Mouse (Mus musculus) hematopoietic stem cell, adult 5-6 weeks (primary cell): ENCODE measurements around the gene Ndufv1. TPM values are rescaled to one million over a fixed set of nuclear protein-coding genes. Genes with fewer than 3 reads are reported as not detected.
A peak's percentile ranks its signal among the peaks of the same experiment; 100 is the strongest.
"Not testable (repeated sequence)": the region's sequence is repeated elsewhere in the genome, so short reads cannot be mapped to it uniquely, and the experiment has no call there.

Source experiments
- ATAC-seq, 2 experiments: fragments of 125-278 bp in 1 of 2; replicated peaks in 1 of 2; 2 replicates each; pipeline ENCODE4 v1.8.0; 2016 to 2017; ENCODE audit warnings: inconsistent platforms in 2 of 2, mild to moderate bottlenecking in 2 of 2, moderate number of reproducible peaks in 2 of 2, low read depth in 1 of 2, moderate TSS enrichment in 1 of 2; ENCODE audit not compliant: low FRiP score in 2 of 2, poor library complexity in 2 of 2, severe bottlenecking in 2 of 2, insufficient read depth in 1 of 2, low TSS enrichment in 1 of 2
- total RNA-seq: library from RNA; stranded (forward); fragments of 172-1452, 232-1000 nt; gene quantifications from 2 replicates; pipeline ENCODE4 v1.2.3, GENCODE M21; 2017

Ndufv1 gene
- total RNA-seq, 1 experiment from 2014 or later: 166 TPM

GRCm38 (mm10) chr19:3995505-3995904 is 17.1 kb downstream of the Ndufv1 start:
- ATAC-seq: no peak

GRCm38 (mm10) chr19:3994932-3995331 is 17.7 kb downstream of the Ndufv1 start:
- ATAC-seq: no peak

- no peak for ATAC-seq
Measured at GRCm38 (mm10) chr19:3992416-3992815, 20.2 kb downstream of the Ndufv1 start, which contains the start of gene Tbx10. Tbx10 (plus strand) TSS chr19:3992752.

GRCm38 (mm10) chr19:3991966-3992365 is 20.6 kb downstream of the Ndufv1 start:
- no peak for ATAC-seq

GRCm38 (mm10) chr19:3991562-3991961 is 21.0 kb downstream of the Ndufv1 start:
- ATAC-seq: no peak

GRCm38 (mm10) chr19:3990804-3991203 is 21.8 kb downstream of the Ndufv1 start:
- ATAC-seq: no peak

GRCm38 (mm10) chr19:3988750-3989149 is 23.9 kb downstream of the Ndufv1 start:
- ATAC-seq: no peak

- no peak for ATAC-seq
Measured at GRCm38 (mm10) chr19:3988066-3988465, 24.5 kb downstream of the Ndufv1 start.

- ATAC-seq: peak; percentile 39 to 49; a peak in 3 of 4 replicates
Measured at GRCm38 (mm10) chr19:3986334-3986733, 26.3 kb downstream of the Ndufv1 start, which contains the start of gene Acy3. Acy3 (plus strand) TSS chr19:3986570.

GRCm38 (mm10) chr19:3985261-3985681 is 27.3 kb downstream of the Ndufv1 start:
- ATAC-seq: peak; percentile 16 to 23; a peak in 1 of 4 replicates

GRCm38 (mm10) chr19:3983527-3984200 is 28.9 kb downstream of the Ndufv1 start:
- no peak for ATAC-seq

GRCm38 (mm10) chr19:3980917-3981316 is 31.7 kb downstream of the Ndufv1 start:
- ATAC-seq: no peak

- peak; percentile 52 to 82 for ATAC-seq
Measured at GRCm38 (mm10) chr19:3980309-3980708, 32.3 kb downstream of the Ndufv1 start.

- no peak for ATAC-seq
Measured at GRCm38 (mm10) chr19:3975866-3976265, 36.7 kb downstream of the Ndufv1 start.

- ATAC-seq: not testable (repeated sequence)
Measured at GRCm38 (mm10) chr19:3974608-3975007, 38.0 kb downstream of the Ndufv1 start.

- ATAC-seq: no peak
Measured at GRCm38 (mm10) chr19:3972229-3972628, 40.4 kb downstream of the Ndufv1 start, which contains the start of gene Aldh3b2. Aldh3b2 (plus strand) TSS chr19:3972328.

- no peak; a peak in 1 of 4 replicates for ATAC-seq
Measured at GRCm38 (mm10) chr19:3967258-3967657, 45.3 kb downstream of the Ndufv1 start.

GRCm38 (mm10) chr19:3966330-3967075 is 46.1 kb downstream of the Ndufv1 start:
- no peak for ATAC-seq
